ENCODE assay signal across 13 mouse cellular contexts in genomic region chr3:40483221-40483654, GRCm38 (mm10). TPM values are rescaled to one million over a fixed set of nuclear protein-coding genes. Genes with fewer than 3 reads are reported as not detected.
A peak's percentile ranks its signal among the peaks of the same experiment; 100 is the strongest.
DNase-seq lines count a peak whose midpoint lies in the region; ATAC-seq and TF ChIP-seq lines count a peak whose summit lies in the region.
"Had no signal": no experiment of that assay in that cellular context is flagged by ENCODE, and none has a peak within 500 bp of the region (broad histone marks: within the 10 kb centered on the region; RNA-seq: fewer than 3 reads in every experiment).

No protein-coding gene starts in this region.

- peaks cover 9% of the 10 kb centered on the region; the same call in 1 of the 2 replicates for H3K4me1 ChIP-seq in heart, embryonic 10.5 days
- peaks cover 7% of the 10 kb centered on the region; the same call in 1 of the 2 replicates for H3K4me1 ChIP-seq in liver, embryonic 12.5 days
- peaks cover 6% of the 10 kb centered on the region; the same call in 1 of the 2 replicates for H3K4me1 ChIP-seq in liver, embryonic 11.5 days (replicated peaks; ENCODE audit: control insufficient read depth, insufficient read depth, low read length)

- no peaks in the 10 kb centered on the region for H3K79me2 ChIP-seq in myocyte (ENCODE audit: control insufficient read depth, insufficient read depth)

- TF ChIP-seq POLR2A in myocyte (IDR thresholded peaks at IDR 0.05; ENCODE audit: insufficient read length, low read depth) = no peak

- DNase-seq in heart, embryonic 10.5 days (ENCODE audit: low spot score) = peak; percentile 58
- no peak for DNase-seq in heart, adult 18-20 months
- no peak for DNase-seq in liver, embryonic 11.5 days (ENCODE audit: low spot score)
- DNase-seq in fibroblast of lung, adult 2 months (ENCODE audit: low read depth) = peak; percentile 50
- no peak for DNase-seq in right cerebral cortex, postnatal 14 days
- DNase-seq in cerebellum, postnatal 25 days = no peak
- DNase-seq: retina, postnatal 1 day; thymus, postnatal 4 days had no signal

- no peaks in the 10 kb centered on the region for H3K36me3 ChIP-seq in heart, embryonic 10.5 days
- no peaks in the 10 kb centered on the region for H3K36me3 ChIP-seq in liver, embryonic 12.5 days
- H3K36me3 ChIP-seq in liver, embryonic 11.5 days (ENCODE audit: control insufficient read depth, insufficient read depth, low read length) = no peaks in the 10 kb centered on the region
- no peaks in the 10 kb centered on the region for H3K36me3 ChIP-seq in myocyte (ENCODE audit: control insufficient read depth, insufficient read depth)

- no peak overlapping the region for H3K9ac ChIP-seq in liver, embryonic 12.5 days
- H3K9ac ChIP-seq in liver, embryonic 11.5 days (ENCODE audit: low read depth, low read length) = no peak overlapping the region

- 0 out of 2 replicates have a peak overlapping the region, but pooled peaks have one; percentile 5 for H3K4me2 ChIP-seq in liver, embryonic 12.5 days
- no peak overlapping the region for H3K4me2 ChIP-seq in liver, embryonic 11.5 days
- H3K4me2 ChIP-seq in myocyte (ENCODE audit: low read depth) = peak overlapping the region; percentile 48

- H3K27ac ChIP-seq in heart, embryonic 10.5 days = no peak overlapping the region
- H3K27ac ChIP-seq in liver, embryonic 12.5 days = no peak overlapping the region
- no peak overlapping the region for H3K27ac ChIP-seq in liver, embryonic 11.5 days (ENCODE audit: low read depth, low read length)
- H3K27ac ChIP-seq: left cerebral cortex, adult 2 months; macrophage had no signal

- H3K9me3 ChIP-seq in heart, embryonic 10.5 days = no peaks in the 10 kb centered on the region
- H3K9me3 ChIP-seq in liver, embryonic 12.5 days (replicated peaks) = no peaks in the 10 kb centered on the region
- H3K9me3 ChIP-seq in liver, embryonic 11.5 days (ENCODE audit: control insufficient read depth, low read length) = no peaks in the 10 kb centered on the region

- no peak overlapping the region for H3K4me3 ChIP-seq in heart, embryonic 10.5 days
- H3K4me3 ChIP-seq in liver, embryonic 12.5 days = no peak overlapping the region
- no peak overlapping the region for H3K4me3 ChIP-seq in liver, embryonic 11.5 days (ENCODE audit: low read depth, low read length)
- no peak overlapping the region for H3K4me3 ChIP-seq in myocyte
- H3K4me3 ChIP-seq: left cerebral cortex, adult 2 months had no signal

- H3K27me3 ChIP-seq in heart, embryonic 10.5 days (ENCODE audit: insufficient read depth, poor library complexity, severe bottlenecking) = no peaks in the 10 kb centered on the region
- H3K27me3 ChIP-seq in liver, embryonic 12.5 days (replicated peaks) = no peaks in the 10 kb centered on the region
- no peaks in the 10 kb centered on the region for H3K27me3 ChIP-seq in liver, embryonic 11.5 days (replicated peaks; ENCODE audit: control insufficient read depth, insufficient read depth, low read length)
- H3K27me3 ChIP-seq in myocyte (ENCODE audit: control insufficient read depth, insufficient read depth, insufficient read length) = no peaks in the 10 kb centered on the region

- ATAC-seq in liver, embryonic 12.5 days = no peak
- no peak for ATAC-seq in liver, embryonic 11.5 days (replicated peaks; ENCODE audit: low FRiP score)
- ATAC-seq: hindbrain, embryonic 16.5 days had no signal

- no peak overlapping the region for H3ac ChIP-seq in myocyte (ENCODE audit: control insufficient read depth, insufficient read length)

- 56% methylated on average over 10 of the region's 10 CpGs for WGBS in heart, embryonic 10.5 days
- 50% methylated on average over 10 of the region's 10 CpGs for WGBS in liver, embryonic 12.5 days (ENCODE audit: insufficient replicate concordance)
- 50% methylated on average over 10 of the region's 10 CpGs for WGBS in liver, embryonic 11.5 days

TF ChIP-seq in myocyte, 11 proteins besides CTCF, POLR2A, EP300 and RAD21:
- TF ChIP-seq CEBPB (IDR thresholded peaks at IDR 0.05; ENCODE audit: insufficient read depth, poor library complexity, severe bottlenecking) = no peak
- TF ChIP-seq MYOG (IDR thresholded peaks at IDR 0.05; ENCODE audit: control insufficient read depth in 1 of 3, insufficient read depth in 1 of 3, insufficient read length in 2 of 3, low read depth in 2 of 3) = no peak
- no peak for TF ChIP-seq TCF3 (IDR thresholded peaks at IDR 0.05; ENCODE audit: insufficient read length, low read depth)
- no peak for TF ChIP-seq POLR2AphosphoS2 (IDR thresholded peaks at IDR 0.05; ENCODE audit: insufficient read length, low read depth)
- no peak for TF ChIP-seq E2F4 (IDR thresholded peaks at IDR 0.05; ENCODE audit: insufficient read depth)
- TF ChIP-seq REST (IDR thresholded peaks at IDR 0.05; ENCODE audit: insufficient read depth, insufficient read length) = no peak
- TF ChIP-seq SRF (IDR thresholded peaks at IDR 0.05; ENCODE audit: control insufficient read depth, insufficient read length, low read depth) = no peak
- no peak for TF ChIP-seq USF1 (IDR thresholded peaks at IDR 0.05; ENCODE audit: low read depth)
- no peak for TF ChIP-seq MYOD1 (IDR thresholded peaks at IDR 0.05; ENCODE audit: control insufficient read depth in 1 of 3, insufficient read length in 2 of 3, low read depth in 2 of 3)
- TF ChIP-seq TCF12 (IDR thresholded peaks at IDR 0.05; ENCODE audit: insufficient read depth, poor library complexity, severe bottlenecking) = no peak
- TF ChIP-seq MAX (IDR thresholded peaks at IDR 0.05; ENCODE audit: low read depth) = no peak
TF ChIP-seq in myocyte: peak in this region for 0.

RNA-seq across cellular contexts. Expression of gene Intu, which starts 47.8 kb away (rescaled TPM):
- 3.6 and 4.2 TPM in 2 replicates for polyA plus RNA-seq in heart, embryonic 10.5 days (2016; fragmentation: Nextera tagmentation; extraction: Ambion mirVana)
- total RNA-seq in heart, adult 18-20 months (2021) = 10 to 100 TPM; 16.5 to 18.5 TPM
- polyA plus RNA-seq in liver, embryonic 12.5 days (2016; fragmentation: Nextera tagmentation; extraction: Ambion mirVana) = 1.2 and 2.0 TPM in 2 replicates
- polyA plus RNA-seq in liver, embryonic 11.5 days (2014; fragmentation: Nextera tagmentation; extraction: Ambion mirVana) = 3.1 and 3.6 TPM in 2 replicates
- 2.7 TPM for polyA plus RNA-seq in myocyte (2012; fragmentation: generic; extraction: Trizol)

Comparison
In these comparisons a context has a peak if more than half of its experiments do, and no peak if none do; other contexts are left out.
1. DNase-seq: peak in heart, embryonic 10.5 days (single experiment) and fibroblast of lung, adult 2 months (single experiment); none in heart, adult 18-20 months (0 of 2), liver, embryonic 11.5 days (single experiment), right cerebral cortex, postnatal 14 days (single experiment) and cerebellum, postnatal 25 days (0 of 2).